Mouse (Mus musculus) hindbrain, embryonic 14.5 days (tissue): ENCODE results near the gene Birc5. TPM values are rescaled to one million over a fixed set of nuclear protein-coding genes. Genes with fewer than 3 reads are reported as not detected.
"Not testable (repeated sequence)": the region's sequence is repeated elsewhere in the genome, so short reads cannot be mapped to it uniquely, and the experiment has no call there.

Experiments
- ATAC-seq: fragments of 200-750 bp; cut with Nextera tagmentation; 2 replicates; pipeline ENCODE4 v1.8.0; 2017; ENCODE audit warnings: moderate number of reproducible peaks, mild to moderate bottlenecking, moderate TSS enrichment, moderate library complexity; ENCODE audit not compliant: low FRiP score
- DNase-seq: peaks from one replicate; pipeline ENCODE4 v3.0.0-alpha.2; 2015; ENCODE audit warnings: low spot score
- H3K27ac ChIP-seq: fragments of 300-500 bp; sonication (generic); 2 replicates; pipeline ENCODE4 v1.5.1; 2014; ENCODE audit warnings: mild to moderate bottlenecking, moderate library complexity
- H3K27me3 ChIP-seq: fragments of 300-500 bp; sonication (generic); 2 replicates; pipeline ENCODE4 v1.6.1; 2014; ENCODE audit warnings: mild to moderate bottlenecking, low read length, mixed read lengths; ENCODE audit not compliant: control insufficient read depth, insufficient read depth
- H3K36me3 ChIP-seq: fragments of 300-500 bp; sonication (generic); replicated peaks from 2 replicates; pipeline ENCODE4 v1.6.1; 2014; ENCODE audit not compliant: control insufficient read depth, insufficient read depth
- H3K4me1 ChIP-seq: fragments of 300-500 bp; sonication (generic); replicated peaks from 2 replicates; pipeline ENCODE4 v1.6.1; 2014; ENCODE audit warnings: antibody characterized with exemption, low read length, mixed read lengths; ENCODE audit not compliant: control insufficient read depth, insufficient read depth
- H3K4me2 ChIP-seq: fragments of 300-500 bp; sonication (generic); replicated peaks from 2 replicates; pipeline ENCODE4 v1.6.1; 2014; ENCODE audit warnings: mild to moderate bottlenecking, moderate library complexity
- H3K4me3 ChIP-seq: fragments of 300-500 bp; sonication (generic); replicated peaks from 2 replicates; pipeline ENCODE4 v1.5.1; 2014; ENCODE audit warnings: mild to moderate bottlenecking, low read length
- H3K9ac ChIP-seq: fragments of 300-500 bp; sonication (generic); 2 replicates; pipeline ENCODE4 v1.6.1; 2014
- H3K9me3 ChIP-seq: fragments of 300-500 bp; sonication (generic); 2 replicates; pipeline ENCODE4 v1.6.1; 2016; ENCODE audit warnings: low read length; ENCODE audit not compliant: control insufficient read depth
- WGBS: fragments of 180-500 bp; shearing (Covaris S2); extraction: QIAGEN DNeasy Blood & Tissue Kit; methylation state at CpG from one replicate; pipeline ENCODE4 v1.1.7; 2014; 5-methylcytosine and 5-hydroxymethylcytosine counted together
- polyA plus RNA-seq: library from polyadenylated mRNA; unstranded; fragments of >200 nt; fragmentation: Nextera tagmentation; extraction: Ambion mirVana; gene quantifications from 2 replicates; pipeline ENCODE4 v1.2.1, GENCODE M21; 2014

Gene Birc5
- polyA plus RNA-seq, 1 experiment from 2014 or later, result 35.5 TPM

DNA sequence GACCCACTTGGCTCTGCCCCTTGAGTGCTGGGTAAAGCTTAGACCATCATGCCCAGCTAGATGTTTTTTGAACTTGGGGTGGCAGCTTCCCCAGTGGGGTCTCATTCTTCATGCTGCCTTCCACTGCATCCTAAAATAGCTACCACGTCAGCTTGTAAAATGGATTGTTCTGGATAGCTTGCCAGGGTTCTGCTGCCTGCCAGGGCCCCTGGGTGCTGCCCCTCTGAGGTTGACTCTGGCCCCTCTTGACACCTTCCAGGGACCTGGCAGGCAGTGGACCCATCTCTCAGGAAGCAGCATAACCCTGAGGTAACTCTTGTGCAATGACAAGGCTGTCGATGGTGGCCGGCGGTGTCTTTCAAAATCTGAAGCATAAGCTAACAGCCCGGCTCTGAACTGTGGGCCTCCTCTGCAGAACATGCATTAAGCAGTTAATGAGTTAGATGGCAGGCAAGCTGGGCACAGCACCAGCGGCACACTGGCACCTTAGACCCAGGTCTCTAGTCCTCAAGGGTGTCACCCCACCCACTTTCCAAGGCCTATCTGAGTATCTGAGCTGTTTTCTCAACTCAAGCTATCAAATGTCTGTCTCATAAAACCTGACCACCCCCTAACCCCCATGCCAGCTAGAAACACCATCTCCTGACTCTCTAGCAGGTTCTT is 34.2 kb upstream of the Birc5 start:
- H3K4me1 ChIP-seq, result peaks cover 10% of the 10 kb centered on the region
- no peak overlapping the region for H3K9ac ChIP-seq
- peaks cover 6% of the 10 kb centered on the region for H3K27me3 ChIP-seq
- no peak overlapping the region for H3K4me2 ChIP-seq
- DNase-seq, result no peak
- no peaks in the 10 kb centered on the region for H3K9me3 ChIP-seq
- no peak overlapping the region for H3K4me3 ChIP-seq
- 96% methylated on average over 6 of the region's 6 CpGs for WGBS
- no peak overlapping the region for H3K27ac ChIP-seq
- H3K36me3 ChIP-seq, result no peaks in the 10 kb centered on the region
- ATAC-seq, result no peak

DNA sequence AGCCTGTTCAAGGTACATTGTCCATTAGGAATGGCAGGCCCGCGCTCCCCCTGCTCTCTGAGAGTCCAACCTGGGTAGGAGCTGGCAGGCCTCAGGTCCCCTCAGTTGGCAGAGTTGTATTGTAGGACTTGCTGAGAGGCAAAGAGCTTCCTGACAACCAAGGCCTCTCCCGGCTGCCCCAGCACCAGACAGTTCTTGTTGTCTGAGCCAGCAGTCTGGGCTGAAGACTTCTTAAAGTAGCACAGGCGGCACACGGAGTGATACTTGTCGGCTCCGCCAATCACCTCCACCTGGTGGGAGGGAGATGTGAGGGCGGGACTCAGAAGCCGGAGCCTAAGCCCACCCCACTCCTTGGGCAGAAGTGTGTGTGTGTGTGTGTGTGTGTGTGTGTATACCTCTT is 33.2 kb upstream of the Birc5 start:
- ATAC-seq, H3K9ac ChIP-seq, H3K36me3 ChIP-seq, H3K27me3 ChIP-seq, H3K9me3 ChIP-seq, H3K27ac ChIP-seq, H3K4me3 ChIP-seq, H3K4me1 ChIP-seq, H3K4me2 ChIP-seq, DNase-seq: not testable (repeated sequence)
- WGBS, result 89% methylated on average over 9 of the region's 9 CpGs

DNA sequence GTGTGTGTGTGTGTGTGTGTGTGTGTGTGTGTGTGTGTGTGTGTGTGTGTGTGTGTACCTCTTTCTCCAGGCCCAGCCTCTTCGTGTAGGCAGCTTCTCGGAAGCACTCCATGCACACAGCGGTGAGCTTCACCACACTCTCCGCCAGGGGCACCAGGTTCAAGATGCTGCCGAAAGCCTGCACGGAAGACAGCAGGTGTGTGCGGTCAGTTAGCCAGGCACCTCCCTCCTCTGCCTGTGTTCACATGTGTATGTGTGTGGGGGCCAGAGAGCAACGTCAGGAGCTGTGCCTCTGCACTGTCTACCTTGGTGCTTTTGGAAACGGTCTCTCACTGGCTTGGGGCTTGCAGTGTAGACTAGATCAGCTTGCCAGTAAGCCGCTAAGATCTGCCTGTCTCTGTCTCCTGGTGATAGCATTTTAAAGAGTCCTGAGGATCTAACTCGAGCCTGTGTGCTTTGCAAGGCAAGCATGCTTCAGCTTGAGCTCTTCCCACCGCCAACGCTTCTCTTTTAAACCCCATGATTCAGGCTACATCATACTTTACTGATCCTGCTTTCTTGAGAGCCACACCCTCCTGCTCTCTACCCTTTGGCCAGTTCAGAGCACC is 32.6 kb upstream of the Birc5 start:
- H3K9me3 ChIP-seq, result no peaks in the 10 kb centered on the region

DNA sequence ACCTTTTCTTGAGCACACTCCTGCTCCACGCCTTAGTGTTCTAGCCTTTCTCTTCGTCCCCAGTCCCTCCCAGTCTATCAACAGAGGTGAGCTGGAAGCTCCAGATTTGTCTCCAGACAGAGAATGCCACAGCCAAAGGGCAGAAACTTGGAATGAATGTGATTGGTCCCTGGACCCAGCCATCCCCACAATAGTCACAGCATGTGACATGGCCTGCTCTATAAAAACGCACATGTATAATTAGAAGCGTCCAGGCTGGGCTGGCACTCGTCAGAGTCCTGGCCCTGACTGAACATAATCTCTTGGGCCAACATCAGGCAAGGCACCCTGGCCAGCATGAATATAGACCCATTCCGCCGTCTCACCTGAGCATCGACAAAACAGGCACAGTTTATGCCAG is 30.0 kb upstream of the Birc5 start:
- Histone ChIP-seq H3K9ac (no peak overlapping the region), H3K36me3 (no peaks in the 10 kb centered on the region)
- 56% methylated on average over 8 of the region's 8 CpGs for WGBS

More for the DNA sequence above, 32.6 kb upstream of the Birc5 start:
- Histone ChIP-seq H3K4me3 (no peak overlapping the region), H3K27me3 (no peaks in the 10 kb centered on the region), H3K9ac (no peak overlapping the region), H3K4me2 (no peak overlapping the region), H3K27ac (no peak overlapping the region), H3K36me3 (no peaks in the 10 kb centered on the region), H3K4me1 (no peaks in the 10 kb centered on the region)
- no peak for ATAC-seq
- no peak for DNase-seq
- 91% methylated on average over 12 of the region's 13 CpGs for WGBS

DNA sequence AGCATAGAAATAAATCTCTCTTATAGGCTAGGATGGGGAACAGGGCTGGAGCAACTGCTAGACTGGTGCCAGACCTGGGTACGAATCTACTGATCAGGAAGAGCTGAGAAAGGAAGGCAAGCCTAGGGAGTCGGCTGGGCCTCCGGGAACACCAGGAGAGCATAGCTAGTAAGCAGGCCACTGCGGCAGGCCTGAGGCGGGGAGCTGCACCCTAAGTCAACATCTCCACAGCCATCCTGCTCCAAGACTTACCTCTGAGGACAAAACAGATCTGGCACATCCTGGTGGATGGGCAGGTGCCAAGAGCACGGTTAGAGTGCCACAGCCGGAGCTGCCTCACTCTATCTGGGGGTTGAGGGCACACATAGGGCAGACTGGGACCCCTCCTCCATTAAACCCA is 28.9 kb upstream of the Birc5 start:
- no peak overlapping the region for H3K4me3 ChIP-seq
- H3K4me2 ChIP-seq, result no peak overlapping the region
- ATAC-seq (no peak), DNase-seq (no peak)
- no peak overlapping the region for H3K9ac ChIP-seq
- WGBS, result 94% methylated on average over 7 of the region's 7 CpGs
- H3K27ac ChIP-seq, result no peak overlapping the region
- no peaks in the 10 kb centered on the region for H3K27me3 ChIP-seq
- peaks cover 9% of the 10 kb centered on the region for H3K4me1 ChIP-seq
- H3K9me3 ChIP-seq, result no peaks in the 10 kb centered on the region
- no peaks in the 10 kb centered on the region for H3K36me3 ChIP-seq

More for the DNA sequence above, 30.0 kb upstream of the Birc5 start:
- DNase-seq, result no peak
- H3K27ac ChIP-seq, result no peak overlapping the region
- no peak overlapping the region for H3K4me3 ChIP-seq
- ATAC-seq, result no peak
- no peaks in the 10 kb centered on the region for H3K27me3 ChIP-seq
- no peaks in the 10 kb centered on the region for H3K9me3 ChIP-seq
- peaks cover 3% of the 10 kb centered on the region; the same call in 1 of the 2 replicates for H3K4me1 ChIP-seq
- no peak overlapping the region for H3K4me2 ChIP-seq

DNA sequence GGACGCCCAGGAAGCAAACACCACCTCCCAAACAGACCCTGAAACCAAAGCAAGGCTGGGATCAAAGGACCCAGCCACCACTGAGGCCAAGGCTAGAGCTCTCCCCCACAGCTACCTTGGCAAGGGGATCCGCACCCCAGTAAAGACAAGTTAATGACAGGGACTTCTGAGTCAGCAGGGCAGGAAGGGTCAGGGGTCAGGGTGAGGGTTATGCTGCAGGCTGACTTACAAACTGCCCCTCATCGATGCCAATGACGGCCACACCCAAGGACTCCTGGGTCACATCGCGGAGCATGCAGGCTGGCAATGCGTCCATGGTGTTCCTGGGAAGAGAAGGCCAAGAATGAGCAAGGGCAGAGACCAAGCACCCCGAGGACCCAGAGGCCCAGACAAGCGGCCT is 27.2 kb upstream of the Birc5 start:
- H3K4me1 ChIP-seq, result peaks cover 23% of the 10 kb centered on the region
- H3K27me3 ChIP-seq, result no peaks in the 10 kb centered on the region
- no peak for ATAC-seq
- no peak overlapping the region for H3K4me3 ChIP-seq
- no peaks in the 10 kb centered on the region for H3K9me3 ChIP-seq
- no peaks in the 10 kb centered on the region for H3K36me3 ChIP-seq
- no peak overlapping the region for H3K4me2 ChIP-seq
- no peak overlapping the region for H3K27ac ChIP-seq
- DNase-seq, result no peak
- WGBS, result 85% methylated on average over 9 of the region's 9 CpGs
- no peak overlapping the region for H3K9ac ChIP-seq

DNA sequence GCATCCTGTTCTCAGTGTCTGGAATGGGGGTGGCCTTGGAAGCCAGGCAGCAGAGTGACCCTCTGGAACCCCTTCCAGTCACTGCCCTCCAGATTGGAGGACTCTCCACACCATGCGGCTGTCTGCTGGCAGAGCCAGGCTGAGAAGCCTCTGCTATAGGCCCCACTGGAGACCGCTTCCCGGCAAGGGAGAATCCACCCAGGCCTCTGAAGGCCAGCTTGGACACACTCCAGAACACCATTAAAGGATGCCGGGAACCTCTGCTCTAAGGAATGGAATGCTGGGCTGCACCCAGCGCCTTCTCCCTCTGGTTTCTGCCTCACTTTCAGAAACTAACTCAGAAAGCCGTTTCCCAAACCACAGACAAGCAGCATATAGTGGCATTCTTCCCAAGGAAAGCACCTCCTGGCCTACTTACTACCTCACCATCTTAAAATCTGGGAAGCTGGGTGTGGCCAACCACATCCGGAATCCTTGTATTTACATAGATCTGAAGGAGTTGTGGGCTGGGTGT is 26.3 kb upstream of the Birc5 start:
- Histone ChIP-seq H3K9ac (no peak overlapping the region), H3K9me3 (no peaks in the 10 kb centered on the region), H3K27me3 (no peaks in the 10 kb centered on the region), H3K4me1 (peaks cover 23% of the 10 kb centered on the region), H3K4me3 (no peak overlapping the region), H3K4me2 (no peak overlapping the region), H3K36me3 (no peaks in the 10 kb centered on the region), H3K27ac (no peak overlapping the region)
- ATAC-seq (no peak), DNase-seq (no peak)
- 89% methylated on average over 7 of the region's 7 CpGs for WGBS

DNA sequence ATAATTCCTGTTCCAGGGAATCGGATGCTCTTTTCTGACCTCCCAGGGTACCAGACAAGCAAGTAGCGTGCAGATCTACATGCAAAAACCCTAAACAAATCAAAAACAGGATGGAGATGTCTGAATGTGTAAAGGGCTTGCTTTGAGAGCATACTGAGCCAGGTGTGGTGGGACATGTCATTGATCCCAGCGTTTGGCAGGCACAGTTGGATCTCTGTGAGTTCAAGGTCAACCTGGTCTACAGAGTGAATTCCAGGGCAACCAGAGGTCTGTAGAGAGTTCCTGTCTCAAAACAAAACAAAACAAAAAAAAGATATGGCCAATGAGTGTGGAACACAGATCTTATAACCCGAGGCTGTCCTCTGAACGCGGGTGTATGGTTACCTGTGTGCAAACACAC is 25.6 kb upstream of the Birc5 start:
- Histone ChIP-seq H3K4me3 (no peak overlapping the region), H3K27ac (no peak overlapping the region), H3K27me3 (no peaks in the 10 kb centered on the region), H3K9me3 (no peaks in the 10 kb centered on the region), H3K9ac (no peak overlapping the region), H3K4me2 (no peak overlapping the region), H3K36me3 (no peaks in the 10 kb centered on the region), H3K4me1 (peaks cover 23% of the 10 kb centered on the region)
- ATAC-seq (no peak), DNase-seq (no peak)
- WGBS, result 96% methylated on average over 6 of the region's 6 CpGs

DNA sequence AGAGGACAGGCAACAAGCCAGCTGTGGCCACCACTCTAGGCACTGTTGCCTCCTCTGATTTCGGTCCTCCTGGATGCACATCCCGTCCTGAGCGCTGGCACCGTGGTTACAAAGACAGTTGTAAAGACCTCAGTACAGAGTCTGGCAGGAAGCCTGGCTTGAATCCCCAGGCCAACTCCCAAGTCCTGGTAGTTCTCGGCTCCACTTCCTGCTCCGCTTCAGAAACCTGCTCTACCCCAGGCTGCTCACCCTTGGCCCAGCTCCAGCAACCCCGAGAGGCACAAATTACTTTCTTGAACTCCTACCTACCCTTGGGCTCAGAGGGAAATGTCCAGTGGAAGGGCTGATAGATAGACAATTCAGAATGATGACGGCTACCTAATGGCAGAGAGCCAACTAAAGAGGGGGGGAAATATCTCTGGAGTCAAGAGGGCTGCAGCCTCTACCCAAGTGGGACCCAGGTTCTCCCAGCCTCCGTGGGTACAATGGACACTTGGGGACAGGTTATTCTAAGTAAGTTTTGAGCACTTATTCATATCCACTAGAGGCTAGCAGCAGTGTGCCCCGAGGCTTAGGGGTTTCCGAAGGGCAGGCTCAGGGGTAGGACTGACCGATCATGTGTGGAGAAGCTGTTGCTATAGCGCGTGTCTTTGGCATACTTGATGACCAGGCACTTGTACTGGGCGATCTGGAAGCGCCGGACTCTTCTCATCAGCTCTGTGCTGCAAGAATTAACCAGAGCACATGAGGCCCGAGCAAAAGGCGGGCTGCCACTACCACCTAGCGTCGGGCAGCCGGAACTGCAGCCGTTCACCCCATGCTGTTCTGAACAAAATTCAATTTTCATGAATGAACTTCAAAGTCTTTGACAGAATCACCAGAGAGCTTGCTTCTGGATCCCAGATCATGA is 24.7 kb upstream of the Birc5 start:
- no peaks in the 10 kb centered on the region for H3K27me3 ChIP-seq
- H3K9me3 ChIP-seq, result no peaks in the 10 kb centered on the region
- H3K27ac ChIP-seq, result no peak overlapping the region
- peak overlapping the region; percentile 35 for H3K4me3 ChIP-seq
- H3K9ac ChIP-seq, result peak overlapping the region; percentile 11; the same call in 1 of the 2 replicates
- peak; percentile 89 for DNase-seq
- peak; percentile 76 for ATAC-seq
- WGBS, result 18% methylated on average over 23 of the region's 23 CpGs
- no peaks in the 10 kb centered on the region for H3K36me3 ChIP-seq
- peaks cover 29% of the 10 kb centered on the region for H3K4me1 ChIP-seq
- H3K4me2 ChIP-seq, result peak overlapping the region; percentile 67
